Mouse (Mus musculus) testis, adult 2 months (tissue): ENCODE data around the gene Tesk2.

Experiments
- CTCF ChIP-seq: fragments of 200-500 bp; IDR thresholded peaks from 2 replicates; pipeline ENCODE4 v1.5.1; 2012; ENCODE audit warnings: low read depth, mild to moderate bottlenecking, inconsistent platforms, low read length, moderate library complexity; ENCODE audit not compliant: control insufficient read depth, insufficient read depth, insufficient replicate concordance
- POLR2A ChIP-seq: fragments of 200-500 bp; IDR thresholded peaks from 2 replicates; pipeline ENCODE4 v1.6.1; 2012; ENCODE audit warnings: low read depth, mild to moderate bottlenecking, inconsistent platforms, low read length, moderate library complexity; ENCODE audit not compliant: control insufficient read depth

- no peak for TF ChIP-seq CTCF
- TF ChIP-seq POLR2A, result no peak
Observed at GRCm38 (mm10) chr4:116792453-116792852, 71.7 kb downstream of the Tesk2 start.
